Mouse (Mus musculus): ENCODE results near the gene Ccnb2.

GRCm38 (mm10) chr9:70383750-70384149 is 37.6 kb downstream of the Ccnb2 start:
- no peak for TF ChIP-seq CTCF (IDR thresholded peaks at IDR 0.05)
- no peak for TF ChIP-seq POLR2A (IDR thresholded peaks at IDR 0.05; ENCODE audit: insufficient read depth, low read depth, low read length)
- no peak for TF ChIP-seq EP300 (IDR thresholded peaks at IDR 0.05; ENCODE audit: insufficient read depth, low read depth, low read length)

Measured in heart, adult 2 months (tissue).